Mouse (Mus musculus) MEL (cell line): ENCODE data around the gene Enox1. TPM values are rescaled to one million over a fixed set of nuclear protein-coding genes. Genes with fewer than 3 reads are reported as not detected.

Source experiments
- DNase-seq: peaks from one replicate; pipeline ENCODE4 v3.0.0; 2011; ENCODE audit warnings: low read depth, low spot score
- H3K27ac ChIP-seq: 2 replicates; pipeline ENCODE4 v1.5.1; 2012; ENCODE audit warnings: low read depth, mild to moderate bottlenecking, control low read depth, low read length, moderate library complexity; ENCODE audit not compliant: control insufficient read depth
- H3K27me3 ChIP-seq, 2 experiments: fragments of 150-350 bp in 1 of 2; sonication (generic) in 1 of 2; 2 replicates each; pipeline ENCODE4 v1.6.1; 2012; ENCODE audit warnings: low read length in 2 of 2, mild to moderate bottlenecking in 2 of 2, improper control_type of control experiment in 1 of 2, moderate library complexity in 1 of 2; ENCODE audit not compliant: insufficient read depth in 2 of 2, control insufficient read depth in 1 of 2
- H3K36me3 ChIP-seq, 2 experiments: 2 replicates each; pipeline ENCODE4 v1.6.1; 2012 to 2014; ENCODE audit warnings: low read length in 2 of 2, improper control_type of control experiment in 1 of 2, inconsistent platforms in 1 of 2, mild to moderate bottlenecking in 1 of 2; ENCODE audit not compliant: insufficient read depth in 2 of 2, control insufficient read depth in 1 of 2
- H3K4me1 ChIP-seq, 2 experiments: fragments of 150-350 bp in 1 of 2; sonication (generic) in 1 of 2; 2 replicates each; pipeline ENCODE4 v1.6.1; 2012; ENCODE audit warnings: low read length in 2 of 2, improper control_type of control experiment in 1 of 2, mild to moderate bottlenecking in 1 of 2; ENCODE audit not compliant: insufficient read depth in 2 of 2, control insufficient read depth in 1 of 2
- H3K4me3 ChIP-seq, 2 experiments: fragments of 150-350 bp in 1 of 2; sonication (generic) in 1 of 2; 2 replicates each; pipeline ENCODE4 v1.5.1; 2012; ENCODE audit warnings: low read depth in 2 of 2, low read length in 2 of 2, mild to moderate bottlenecking in 2 of 2, moderate library complexity in 2 of 2, control low read depth in 1 of 2, improper control_type of control experiment in 1 of 2; ENCODE audit not compliant: control insufficient read depth in 1 of 2, insufficient read depth in 1 of 2
- H3K79me2 ChIP-seq: 2 replicates; pipeline ENCODE4 v1.6.1; 2012; ENCODE audit warnings: mild to moderate bottlenecking, low read length, moderate library complexity; ENCODE audit not compliant: control insufficient read depth, poor library complexity, insufficient read depth
- H3K9ac ChIP-seq: 2 replicates; pipeline ENCODE4 v1.6.1; 2012; ENCODE audit warnings: low read depth, mild to moderate bottlenecking, control low read depth, low read length, moderate library complexity; ENCODE audit not compliant: control insufficient read depth, poor library complexity, severe bottlenecking
- H3K9me3 ChIP-seq: fragments of 150-350 bp; sonication (generic); replicated peaks from 2 replicates; pipeline ENCODE4 v1.6.1; 2012; ENCODE audit warnings: mild to moderate bottlenecking, low read length, improper control_type of control experiment, moderate library complexity; ENCODE audit not compliant: insufficient read depth
- CHD1 ChIP-seq: IDR thresholded peaks from 2 replicates; pipeline ENCODE4 v1.6.1; 2012; ENCODE audit warnings: low read depth, mild to moderate bottlenecking, inconsistent platforms, low read length, improper control_type of control experiment
- CTCF ChIP-seq, 3 experiments: IDR thresholded peaks in 2 of 3; conservative IDR thresholded peaks in 1 of 3; 2 replicates each; pipeline ENCODE4 v1.5.1; 2011 to 2012; ENCODE audit warnings: low read length in 3 of 3, low read depth in 2 of 3, mild to moderate bottlenecking in 2 of 3, improper control_type of control experiment in 1 of 3, inconsistent platforms in 1 of 3, mixed read lengths in 1 of 3, moderate library complexity in 1 of 3; ENCODE audit not compliant: control insufficient read depth in 1 of 3, insufficient read depth in 1 of 3, poor library complexity in 1 of 3, severe bottlenecking in 1 of 3
- EP300 ChIP-seq, 2 experiments: IDR thresholded peaks; 2 replicates each; pipeline ENCODE4 v1.6.1; 2011; ENCODE audit warnings: improper control_type of control experiment in 2 of 2, low read length in 2 of 2, low read depth in 1 of 2, mild to moderate bottlenecking in 1 of 2
- GABPA ChIP-seq: IDR thresholded peaks from 2 replicates; pipeline ENCODE4 v1.6.1; 2012; ENCODE audit warnings: low read depth, mild to moderate bottlenecking, inconsistent platforms, low read length, improper control_type of control experiment, moderate library complexity
- HCFC1 ChIP-seq: IDR thresholded peaks from 2 replicates; pipeline ENCODE4 v1.6.1; 2012; ENCODE audit warnings: low read depth, mild to moderate bottlenecking, inconsistent platforms, low read length, improper control_type of control experiment, moderate library complexity
- JUND ChIP-seq: IDR thresholded peaks from 2 replicates; pipeline ENCODE4 v1.6.1; 2011; ENCODE audit warnings: low read depth, mild to moderate bottlenecking, improper control_type of control experiment, low read length
- KAT2A ChIP-seq: conservative IDR thresholded peaks from 2 replicates; pipeline ENCODE4 v1.6.1; 2012; ENCODE audit warnings: low read depth, low read length, improper control_type of control experiment, inconsistent platforms
- MAX ChIP-seq: IDR thresholded peaks from 2 replicates; pipeline ENCODE4 v1.6.1; 2011; ENCODE audit warnings: low read length, improper control_type of control experiment
- MAZ ChIP-seq: IDR thresholded peaks from 2 replicates; pipeline ENCODE4 v1.6.1; 2012; ENCODE audit warnings: low read depth, mild to moderate bottlenecking, inconsistent platforms, low read length, improper control_type of control experiment
- MXI1 ChIP-seq: IDR thresholded peaks from 2 replicates; pipeline ENCODE4 v1.6.1; 2011; ENCODE audit warnings: mild to moderate bottlenecking, low read depth, low read length, improper control_type of control experiment
- MYB ChIP-seq: IDR thresholded peaks from 2 replicates; pipeline ENCODE4 v1.6.1; 2011; ENCODE audit warnings: mild to moderate bottlenecking, low read depth, low read length, improper control_type of control experiment
- POLR2A ChIP-seq, 2 experiments: IDR thresholded peaks; 2 replicates each; pipeline ENCODE4 v1.6.1; 2011 to 2012; ENCODE audit warnings: low read length in 2 of 2, mild to moderate bottlenecking in 2 of 2, control low read depth in 1 of 2, improper control_type of control experiment in 1 of 2, low read depth in 1 of 2, moderate library complexity in 1 of 2; ENCODE audit not compliant: control insufficient read depth in 1 of 2, insufficient read depth in 1 of 2, poor library complexity in 1 of 2
- POLR2AphosphoS2 ChIP-seq: IDR thresholded peaks from 2 replicates; pipeline ENCODE4 v1.6.1; 2011; ENCODE audit warnings: low read length, improper control_type of control experiment
- POLR2AphosphoS5 ChIP-seq: IDR thresholded peaks from 2 replicates; pipeline ENCODE4 v1.6.1; 2012; ENCODE audit warnings: low read depth, borderline replicate concordance, mild to moderate bottlenecking, inconsistent platforms, low read length, moderate library complexity, mixed read lengths
- RAD21 ChIP-seq: IDR thresholded peaks from 2 replicates; pipeline ENCODE4 v1.6.1; 2011; ENCODE audit warnings: mild to moderate bottlenecking, low read depth, low read length, improper control_type of control experiment
- SIN3A ChIP-seq: IDR thresholded peaks from 2 replicates; pipeline ENCODE4 v1.6.1; 2012; ENCODE audit warnings: low read length, improper control_type of control experiment, inconsistent platforms
- UBTF ChIP-seq: IDR thresholded peaks from 2 replicates; pipeline ENCODE4 v1.6.1; 2012; ENCODE audit warnings: low read depth, mild to moderate bottlenecking, inconsistent platforms, low read length, improper control_type of control experiment, moderate library complexity, borderline replicate concordance; ENCODE audit not compliant: insufficient read depth
- USF1 ChIP-seq: IDR thresholded peaks from 2 replicates; pipeline ENCODE4 v1.6.1; 2014; ENCODE audit warnings: low read depth, mild to moderate bottlenecking, inconsistent platforms, low read length, improper control_type of control experiment, moderate library complexity
- USF2 ChIP-seq, 2 experiments: IDR thresholded peaks; 2 replicates each; pipeline ENCODE4 v1.6.1; 2011 to 2012; ENCODE audit warnings: improper control_type of control experiment in 2 of 2, low read length in 2 of 2, borderline replicate concordance in 1 of 2, inconsistent platforms in 1 of 2, low read depth in 1 of 2, mild to moderate bottlenecking in 1 of 2; ENCODE audit not compliant: insufficient read depth in 1 of 2
- ZNF384 ChIP-seq: IDR thresholded peaks from 2 replicates; pipeline ENCODE4 v1.6.1; 2012; ENCODE audit warnings: low read depth, mild to moderate bottlenecking, inconsistent platforms, low read length, improper control_type of control experiment
- polyA plus RNA-seq, 2 experiments: library from polyadenylated mRNA; stranded (reverse) in 1 of 2; unstranded in 1 of 2; fragments of >175 nt in 1 of 2; fragments of >200 nt in 1 of 2; gene quantifications; 2 replicates each; pipeline versions ENCODE4 v1.2.1 to v1.2.4; 2012; ENCODE audit warnings: low replicate concordance in 2 of 2, low read depth in 1 of 2; ENCODE audit not compliant: insufficient read length in 2 of 2, insufficient read depth in 1 of 2, missing spikeins in 1 of 2
- total RNA-seq: library from RNA; depleted of rRNA; stranded (reverse); fragments of 300-350 nt; gene quantifications from 2 replicates; pipeline ENCODE4 v1.2.3, GENCODE M21; 2012

Gene Enox1
- total and polyA plus RNA-seq, 3 experiments, result not detected

- Histone ChIP-seq H3K4me1 (no peaks in the 10 kb centered on the region), H3K27ac (no peak overlapping the region), H3K9ac (no peak overlapping the region), H3K9me3 (no peaks in the 10 kb centered on the region), H3K79me2 (no peaks in the 10 kb centered on the region), H3K36me3 (no peaks in the 10 kb centered on the region), H3K27me3 (no peaks in the 10 kb centered on the region; a peak in 1 of 4 replicates), H3K4me3 (no peak overlapping the region)
- no peak for DNase-seq
- no peak for TF ChIP-seq MYB
- no peak for TF ChIP-seq CHD1
- TF ChIP-seq KAT2A, result no peak
- no peak for TF ChIP-seq USF2 (IDR thresholded peaks at IDR 0.05; ENCODE audit: borderline replicate concordance in 1 of 2, insufficient read depth in 1 of 2, low read depth in 1 of 2, low read length in 2 of 2)
These were observed 103.5 kb downstream of the Enox1 start for GRCm38 (mm10) chr14:77260107-77260506.

GRCm38 (mm10) chr14:77266805-77267771 lies 110.5 kb downstream of the Enox1 start:
- no peak overlapping the region for H3K27ac ChIP-seq
- TF ChIP-seq POLR2AphosphoS2 (no peak), USF1 (no peak), CTCF (IDR thresholded peaks at IDR 0.05 in 2 of 3, conservative IDR thresholded peaks at IDR 0.05 in 1 of 3; ENCODE audit: control insufficient read depth in 1 of 3, insufficient read depth in 1 of 3, low read depth in 2 of 3, low read length in 3 of 3, poor library complexity in 1 of 3, severe bottlenecking in 1 of 3) (no peak), MAX (no peak), JUND (no peak), SIN3A (no peak), HCFC1 (no peak), ZNF384 (no peak), MAZ (no peak), RAD21 (no peak), UBTF (no peak), MYB (no peak), POLR2A (IDR thresholded peaks at IDR 0.05; ENCODE audit: control insufficient read depth in 1 of 2, insufficient read depth in 1 of 2, low read depth in 1 of 2, low read length in 2 of 2, poor library complexity in 1 of 2) (no peak), GABPA (no peak), MXI1 (no peak), EP300 (IDR thresholded peaks at IDR 0.05; ENCODE audit: low read depth in 1 of 2, low read length in 2 of 2) (no peak), POLR2AphosphoS5 (no peak)
- TF ChIP-seq, all 39 proteins: peak for 0
- no peak for DNase-seq
- H3K27me3 ChIP-seq, result no peaks in the 10 kb centered on the region; a peak in 1 of 4 replicates
- no peaks in the 10 kb centered on the region for H3K9me3 ChIP-seq
- no peaks in the 10 kb centered on the region for H3K79me2 ChIP-seq
- H3K4me3 ChIP-seq, result no peak overlapping the region
- H3K36me3 ChIP-seq, result no peaks in the 10 kb centered on the region
- H3K9ac ChIP-seq, result no peak overlapping the region
- no peaks in the 10 kb centered on the region for H3K4me1 ChIP-seq
